Mouse (Mus musculus) liver, embryonic 16.5 days (tissue): Measurements from ENCODE around the gene Pik3ap1. TPM values are rescaled to one million over a fixed set of nuclear protein-coding genes. Genes with fewer than 3 reads are reported as not detected.

Experiments used
- ATAC-seq: fragments of 200-750 bp; cut with Nextera tagmentation; 2 replicates; pipeline ENCODE4 v1.8.0; 2017; ENCODE audit warnings: low read depth, mild to moderate bottlenecking, moderate number of reproducible peaks, moderate library complexity
- H3K27ac ChIP-seq: fragments of 300-500 bp; sonication (generic); 2 replicates; pipeline ENCODE4 v1.5.1; 2014; ENCODE audit warnings: mild to moderate bottlenecking, low read length
- H3K27me3 ChIP-seq: fragments of 300-500 bp; sonication (generic); 2 replicates; pipeline ENCODE4 v1.6.1; 2014; ENCODE audit warnings: low read depth, low read length, mixed read lengths; ENCODE audit not compliant: control insufficient read depth, insufficient read depth
- H3K36me3 ChIP-seq: fragments of 300-500 bp; sonication (generic); 2 replicates; pipeline ENCODE4 v1.6.1; 2014; ENCODE audit warnings: mild to moderate bottlenecking; ENCODE audit not compliant: control insufficient read depth, insufficient read depth
- H3K4me1 ChIP-seq: fragments of 300-500 bp; sonication (generic); 2 replicates; pipeline ENCODE4 v1.6.1; 2014; ENCODE audit warnings: low read depth, low read length, mixed read lengths; ENCODE audit not compliant: control insufficient read depth
- H3K4me2 ChIP-seq: fragments of 300-500 bp; sonication (generic); 2 replicates; pipeline ENCODE4 v1.6.1; 2014; ENCODE audit warnings: low read depth, low read length, mixed read lengths
- H3K4me3 ChIP-seq: fragments of 300-500 bp; sonication (generic); 2 replicates; pipeline ENCODE4 v1.5.1; 2014; ENCODE audit warnings: low read depth, mild to moderate bottlenecking, low read length
- H3K9ac ChIP-seq: fragments of 300-500 bp; sonication (generic); 2 replicates; pipeline ENCODE4 v1.6.1; 2014; ENCODE audit warnings: low read depth, low read length
- H3K9me3 ChIP-seq: fragments of 300-500 bp; sonication (generic); replicated peaks from 2 replicates; pipeline ENCODE4 v1.6.1; 2016; ENCODE audit warnings: low read length; ENCODE audit not compliant: control insufficient read depth
- WGBS: fragments of 180-500 bp; shearing (Covaris S2); extraction: QIAGEN DNeasy Blood & Tissue Kit; methylation state at CpG from one replicate; pipeline ENCODE4 v1.1.7; 2014; ENCODE audit not compliant: insufficient replicate concordance; 5-methylcytosine and 5-hydroxymethylcytosine counted together
- polyA plus RNA-seq: library from polyadenylated mRNA; unstranded; fragments of >200 nt; fragmentation: Nextera tagmentation; extraction: Ambion mirVana; gene quantifications from 2 replicates; pipeline ENCODE4 v1.2.1, GENCODE M21; 2015

The Pik3ap1 gene
- polyA plus RNA-seq, 1 experiment from 2014 or later: 17.9 TPM

- Histone ChIP-seq H3K4me1 (no peaks in the 10 kb centered on the region; the same call in 1 of the 2 replicates), H3K4me2 (no peak overlapping the region), H3K9ac (no peak overlapping the region), H3K27me3 (no peaks in the 10 kb centered on the region), H3K27ac (no peak overlapping the region), H3K9me3 (no peaks in the 10 kb centered on the region), H3K4me3 (no peak overlapping the region), H3K36me3 (no peaks in the 10 kb centered on the region)
- WGBS: 47% methylated on average over 6 of the region's 6 CpGs
- ATAC-seq: no peak
Measured at GRCm38 (mm10) chr19:41284515-41284914, 100.4 kb downstream of the Pik3ap1 start.

- H3K36me3 ChIP-seq: no peaks in the 10 kb centered on the region
Measured at GRCm38 (mm10) chr19:41282718-41283117, 102.2 kb downstream of the Pik3ap1 start.

GRCm38 (mm10) chr19:41282216-41282615 lies 102.7 kb downstream of the Pik3ap1 start:
- Histone ChIP-seq H3K9ac (no peak overlapping the region), H3K36me3 (no peaks in the 10 kb centered on the region), H3K9me3 (no peaks in the 10 kb centered on the region), H3K4me3 (no peak overlapping the region), H3K27ac (no peak overlapping the region), H3K4me1 (no peaks in the 10 kb centered on the region; the same call in 1 of the 2 replicates), H3K27me3 (no peaks in the 10 kb centered on the region), H3K4me2 (no peak overlapping the region)
- 59% methylated on average over 4 of the region's 4 CpGs for WGBS
- ATAC-seq: no peak

More at GRCm38 (mm10) chr19:41282718-41283117, 102.2 kb downstream of the Pik3ap1 start:
- H3K4me1 ChIP-seq: no peaks in the 10 kb centered on the region; the same call in 1 of the 2 replicates
- no peaks in the 10 kb centered on the region for H3K9me3 ChIP-seq
- no peak overlapping the region for H3K27ac ChIP-seq
- no peak for ATAC-seq
- H3K4me2 ChIP-seq: no peak overlapping the region
- no peak overlapping the region for H3K4me3 ChIP-seq
- 25% methylated on average over 5 of the region's 5 CpGs for WGBS
- H3K27me3 ChIP-seq: no peaks in the 10 kb centered on the region
- no peak overlapping the region for H3K9ac ChIP-seq

- H3K27ac ChIP-seq: no peak overlapping the region
- H3K36me3 ChIP-seq: no peaks in the 10 kb centered on the region
- no peak overlapping the region for H3K4me3 ChIP-seq
- H3K9me3 ChIP-seq: no peaks in the 10 kb centered on the region
- no peaks in the 10 kb centered on the region for H3K27me3 ChIP-seq
- WGBS: 63% methylated on average over 8 of the region's 8 CpGs
- H3K4me1 ChIP-seq: peaks cover 5% of the 10 kb centered on the region
- no peak overlapping the region for H3K4me2 ChIP-seq
- no peak for ATAC-seq
- H3K9ac ChIP-seq: no peak overlapping the region
Measured at GRCm38 (mm10) chr19:41279724-41280244, 105.1 kb downstream of the Pik3ap1 start.

- Histone ChIP-seq H3K27me3 (no peaks in the 10 kb centered on the region), H3K4me1 (peaks cover 5% of the 10 kb centered on the region), H3K9me3 (no peaks in the 10 kb centered on the region), H3K36me3 (peaks cover 7% of the 10 kb centered on the region), H3K9ac (no peak overlapping the region), H3K27ac (no peak overlapping the region), H3K4me3 (no peak overlapping the region), H3K4me2 (no peak overlapping the region)
- no peak for ATAC-seq
- 51% methylated on average over 7 of the region's 7 CpGs for WGBS
Measured at GRCm38 (mm10) chr19:41278606-41279005, 106.3 kb downstream of the Pik3ap1 start.

GRCm38 (mm10) chr19:41275588-41275987 lies 109.3 kb downstream of the Pik3ap1 start:
- H3K9me3 ChIP-seq: no peaks in the 10 kb centered on the region
- H3K27ac ChIP-seq: no peak overlapping the region
- H3K4me2 ChIP-seq: peak overlapping the region; percentile 35; the same call in 1 of the 2 replicates
- ATAC-seq: peak; percentile 74
- no peaks in the 10 kb centered on the region for H3K27me3 ChIP-seq
- no peak overlapping the region for H3K4me3 ChIP-seq
- peaks cover 7% of the 10 kb centered on the region for H3K36me3 ChIP-seq
- H3K9ac ChIP-seq: no peak overlapping the region
- WGBS: 42% methylated on average over 3 of the region's 3 CpGs
- peaks cover 5% of the 10 kb centered on the region for H3K4me1 ChIP-seq

- Histone ChIP-seq H3K4me3 (no peak overlapping the region), H3K27ac (no peak overlapping the region), H3K4me1 (peaks cover 5% of the 10 kb centered on the region), H3K4me2 (no peak overlapping the region), H3K9ac (no peak overlapping the region), H3K9me3 (no peaks in the 10 kb centered on the region), H3K27me3 (no peaks in the 10 kb centered on the region), H3K36me3 (peaks cover 7% of the 10 kb centered on the region)
- WGBS: 65% methylated on average over 7 of the region's 7 CpGs
- no peak for ATAC-seq
Measured at GRCm38 (mm10) chr19:41270906-41271305, 114.0 kb downstream of the Pik3ap1 start.

GRCm38 (mm10) chr19:41270151-41270727 lies 114.7 kb downstream of the Pik3ap1 start:
- Histone ChIP-seq H3K27me3 (no peaks in the 10 kb centered on the region), H3K36me3 (peaks cover 7% of the 10 kb centered on the region), H3K9me3 (no peaks in the 10 kb centered on the region), H3K27ac (no peak overlapping the region), H3K9ac (no peak overlapping the region), H3K4me1 (peaks cover 4% of the 10 kb centered on the region), H3K4me3 (no peak overlapping the region), H3K4me2 (no peak overlapping the region)
- 61% methylated on average over 9 of the region's 9 CpGs for WGBS
- no peak for ATAC-seq

- H3K9me3 ChIP-seq: no peaks in the 10 kb centered on the region
- no peak overlapping the region for H3K4me2 ChIP-seq
- H3K36me3 ChIP-seq: no peaks in the 10 kb centered on the region
- H3K4me1 ChIP-seq: peaks cover 11% of the 10 kb centered on the region
- H3K4me3 ChIP-seq: no peak overlapping the region
- 61% methylated on average over 8 of the region's 8 CpGs for WGBS
- H3K27me3 ChIP-seq: no peaks in the 10 kb centered on the region
- H3K27ac ChIP-seq: no peak overlapping the region
- no peak overlapping the region for H3K9ac ChIP-seq
- ATAC-seq: no peak
Measured at GRCm38 (mm10) chr19:41266251-41266901, 118.5 kb downstream of the Pik3ap1 start.
